Mouse (Mus musculus) liver, embryonic 14.5 days (tissue): Measurements from ENCODE around the gene Trmt112.

Experiments
- CTCF ChIP-seq: IDR thresholded peaks from 2 replicates; pipeline ENCODE4 v1.5.1; 2016; ENCODE audit warnings: antibody characterized with exemption, low read depth, control low read depth
- EP300 ChIP-seq: IDR thresholded peaks from 2 replicates; pipeline ENCODE4 v1.6.1; 2016; ENCODE audit warnings: antibody characterized with exemption, low read depth

DNA sequence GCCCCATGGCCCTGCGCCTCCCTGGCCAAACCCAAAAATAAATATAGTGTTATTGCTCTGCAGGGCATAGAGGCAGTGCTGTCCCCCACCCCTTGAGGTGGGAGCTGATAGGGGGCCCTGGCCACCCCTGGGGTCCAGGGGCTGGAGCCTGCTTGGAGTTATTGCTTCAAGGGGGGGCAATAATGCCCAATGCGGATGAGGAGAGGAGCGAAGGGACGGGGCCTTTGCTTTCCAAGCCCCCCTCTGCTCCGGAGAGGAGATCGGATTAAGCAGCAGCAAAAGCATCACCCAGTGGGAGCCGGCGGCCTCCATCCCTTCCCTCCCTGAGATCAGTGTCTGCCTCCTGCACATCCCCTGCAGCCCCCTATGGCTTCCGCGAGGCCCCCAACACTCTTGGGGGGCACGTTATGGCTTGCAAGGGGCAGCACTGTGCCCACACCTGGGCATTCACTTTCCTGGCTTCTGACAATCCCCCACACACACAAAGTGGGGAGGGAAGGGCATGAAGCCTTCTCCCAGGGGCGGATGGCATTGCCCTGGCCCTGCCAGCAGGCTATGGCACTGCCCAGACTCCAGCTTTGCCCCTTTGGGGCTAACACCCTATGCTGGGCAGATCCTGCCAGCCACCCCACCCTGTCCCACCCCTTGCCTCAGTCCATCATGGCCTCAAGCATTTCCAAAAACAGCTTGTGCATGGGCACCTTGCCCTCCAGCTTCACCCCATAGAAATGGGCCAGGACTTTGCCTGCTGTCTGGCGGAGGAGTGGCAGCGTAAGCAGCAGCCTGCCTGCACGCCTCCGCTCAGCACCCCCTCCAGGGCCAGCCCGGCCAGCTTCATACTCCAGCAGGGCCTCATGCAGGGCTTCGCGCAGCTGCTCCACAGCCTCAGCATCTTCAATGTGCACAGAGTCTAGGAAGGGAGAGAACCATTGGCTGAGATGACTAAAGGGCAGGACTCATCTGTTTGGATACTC is 1.9 kb downstream of the Trmt112 start:
- no peak for TF ChIP-seq CTCF
- TF ChIP-seq EP300 = no peak
